Mouse (Mus musculus) embryonic facial prominence, embryonic 14.5 days (tissue): ENCODE data around the gene Kmo. TPM values are rescaled to one million over a fixed set of nuclear protein-coding genes. Genes with fewer than 3 reads are reported as not detected.

Experiments
- ATAC-seq: fragments of 200-750 bp; cut with Nextera tagmentation; 2 replicates; pipeline ENCODE4 v1.8.0; 2017; ENCODE audit warnings: low read depth, moderate number of reproducible peaks, moderate TSS enrichment
- DNase-seq: peaks from one replicate; pipeline ENCODE4 v3.0.0-alpha.2; 2015; ENCODE audit warnings: low spot score
- H3K27ac ChIP-seq: fragments of 300-500 bp; sonication (generic); replicated peaks from 2 replicates; pipeline ENCODE4 v1.5.1; 2014; ENCODE audit warnings: low read depth, mild to moderate bottlenecking, low read length, moderate library complexity
- H3K27me3 ChIP-seq: fragments of 300-500 bp; sonication (generic); replicated peaks from 2 replicates; pipeline ENCODE4 v1.6.1; 2014; ENCODE audit warnings: low read length; ENCODE audit not compliant: control insufficient read depth, insufficient read depth
- H3K36me3 ChIP-seq: fragments of 300-500 bp; sonication (generic); 2 replicates; pipeline ENCODE4 v1.6.1; 2014; ENCODE audit warnings: low read length, mixed read lengths; ENCODE audit not compliant: control insufficient read depth, insufficient read depth
- H3K4me1 ChIP-seq: fragments of 300-500 bp; sonication (generic); 2 replicates; pipeline ENCODE4 v1.6.1; 2014; ENCODE audit warnings: antibody characterized with exemption, low read length; ENCODE audit not compliant: control insufficient read depth, insufficient read depth
- H3K4me2 ChIP-seq: fragments of 300-500 bp; sonication (generic); 2 replicates; pipeline ENCODE4 v1.6.1; 2014; ENCODE audit warnings: low read depth, mild to moderate bottlenecking, low read length, moderate library complexity, mixed read lengths
- H3K4me3 ChIP-seq: fragments of 300-500 bp; sonication (generic); 2 replicates; pipeline ENCODE4 v1.5.1; 2014; ENCODE audit warnings: low read depth, mild to moderate bottlenecking, low read length
- H3K9ac ChIP-seq: fragments of 300-500 bp; sonication (generic); 2 replicates; pipeline ENCODE4 v1.6.1; 2014; ENCODE audit warnings: low read depth, mild to moderate bottlenecking, low read length, moderate library complexity, mixed read lengths
- H3K9me3 ChIP-seq: fragments of 300-500 bp; sonication (generic); 2 replicates; pipeline ENCODE4 v1.6.1; 2016; ENCODE audit warnings: low read length; ENCODE audit not compliant: control insufficient read depth
- WGBS: fragments of 180-500 bp; shearing (Covaris S2); extraction: QIAGEN DNeasy Blood & Tissue Kit; methylation state at CpG from one replicate; pipeline ENCODE4 v1.1.7; 2014; 5-methylcytosine and 5-hydroxymethylcytosine counted together
- polyA plus RNA-seq: library from polyadenylated mRNA; unstranded; fragments of >200 nt; fragmentation: Nextera tagmentation; extraction: Ambion mirVana; gene quantifications from 2 replicates; pipeline ENCODE4 v1.2.1, GENCODE M21; 2014

The Kmo gene
- polyA plus RNA-seq, 1 experiment from 2014 or later = 0.19 TPM

- no peak; the same call in 1 of the 2 replicates for ATAC-seq
- peak overlapping the region; percentile 2; the same call in 1 of the 2 replicates for H3K9ac ChIP-seq
- peak overlapping the region; percentile 92 for H3K4me2 ChIP-seq
- 0 out of 2 replicates have a peak, but pooled peaks cover 8% of the 10 kb centered on the region for H3K4me1 ChIP-seq
- H3K9me3 ChIP-seq = no peaks in the 10 kb centered on the region
- no peaks in the 10 kb centered on the region for H3K27me3 ChIP-seq
- H3K36me3 ChIP-seq = no peaks in the 10 kb centered on the region
- no peak overlapping the region for H3K27ac ChIP-seq
- 39% methylated on average over 12 of the region's 12 CpGs for WGBS
- H3K4me3 ChIP-seq = peak overlapping the region; percentile 62
- no peak for DNase-seq
These were observed 73.3 kb downstream of the Kmo start for GRCm38 (mm10) chr1:175693429-175693960.

DNA sequence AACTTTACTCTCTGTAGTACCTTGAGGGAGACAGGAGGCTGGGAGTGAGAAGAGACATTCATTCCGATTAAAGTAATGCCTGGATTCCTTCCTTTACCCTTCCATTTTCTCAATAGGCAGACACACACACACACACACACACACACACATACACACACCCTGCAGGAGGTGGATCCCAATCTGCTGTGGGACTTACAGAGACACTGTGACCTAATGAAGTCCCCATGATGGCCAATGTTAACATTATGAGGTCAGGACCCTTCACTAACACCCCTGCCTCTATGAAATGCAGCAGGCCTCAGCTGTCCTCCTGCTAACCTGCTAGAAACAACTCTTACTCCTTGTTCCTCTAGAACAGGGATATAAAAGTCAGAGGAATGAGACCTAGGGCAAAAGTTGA lies 78.1 kb downstream of the Kmo start, which contains the start of gene Wdr64:
Gene Wdr64 (plus strand): TSS at position 301 of the 400 bp plus-strand sequence.
- Histone ChIP-seq H3K4me2 (no peak within 1 kb of the TSS), H3K9ac (no peak within 1 kb of the TSS), H3K4me3 (no peak within 1 kb of the TSS), H3K27me3 (no peaks in the 10 kb centered on the region), H3K27ac (no peak within 1 kb of the TSS; the same call in 1 of the 2 replicates), H3K4me1 (no peaks in the 10 kb centered on the region), H3K36me3 (no peaks in the 10 kb centered on the region), H3K9me3 (no peaks in the 10 kb centered on the region)
- WGBS = 79% methylated on average over 1 of the region's 1 CpGs
- ATAC-seq (no peak), DNase-seq (no peak)

GRCm38 (mm10) chr1:175699375-175699774 lies 79.2 kb downstream of the Kmo start:
- 57% methylated on average over 3 of the region's 3 CpGs for WGBS
- ATAC-seq (no peak), DNase-seq (no peak)
- Histone ChIP-seq H3K9ac (no peak overlapping the region), H3K27ac (no peak overlapping the region; the same call in 1 of the 2 replicates), H3K4me2 (no peak overlapping the region), H3K4me3 (no peak overlapping the region), H3K9me3 (no peaks in the 10 kb centered on the region), H3K36me3 (no peaks in the 10 kb centered on the region), H3K4me1 (no peaks in the 10 kb centered on the region), H3K27me3 (no peaks in the 10 kb centered on the region)

DNA sequence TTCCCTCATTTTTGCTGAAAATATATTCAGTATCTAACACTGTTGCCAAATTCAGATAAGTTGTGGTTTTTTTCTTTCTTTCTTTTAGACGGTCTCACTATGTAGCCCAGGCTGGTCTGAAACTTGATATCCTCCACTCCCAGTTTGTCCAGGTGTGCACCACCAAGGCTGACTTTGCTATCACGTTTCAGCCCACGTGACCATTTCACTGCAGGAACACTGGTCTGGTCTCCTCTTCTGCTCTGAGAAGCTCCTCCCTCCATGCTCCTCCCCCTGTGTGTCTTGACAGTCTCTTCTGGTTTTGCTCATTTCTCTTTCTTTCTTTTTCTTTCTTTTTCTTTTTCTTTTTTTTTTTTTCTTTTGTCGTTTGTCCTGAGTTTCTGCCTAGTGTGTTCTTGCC lies 79.6 kb downstream of the Kmo start:
- H3K36me3 ChIP-seq = no peaks in the 10 kb centered on the region
- DNase-seq (peak; percentile 31), ATAC-seq (peak; percentile 63; the same call in 1 of the 2 replicates)
- no peak overlapping the region for H3K27ac ChIP-seq
- WGBS = 25% methylated on average over 4 of the region's 4 CpGs
- H3K27me3 ChIP-seq = no peaks in the 10 kb centered on the region
- H3K9me3 ChIP-seq = no peaks in the 10 kb centered on the region
- no peaks in the 10 kb centered on the region for H3K4me1 ChIP-seq
- no peak overlapping the region for H3K4me2 ChIP-seq
- no peak overlapping the region for H3K4me3 ChIP-seq
- no peak overlapping the region for H3K9ac ChIP-seq

- Histone ChIP-seq H3K27ac (no peak overlapping the region), H3K9me3 (no peaks in the 10 kb centered on the region), H3K9ac (no peak overlapping the region), H3K36me3 (no peaks in the 10 kb centered on the region), H3K4me3 (no peak overlapping the region), H3K4me2 (no peak overlapping the region), H3K27me3 (no peaks in the 10 kb centered on the region), H3K4me1 (no peaks in the 10 kb centered on the region)
- DNase-seq (no peak), ATAC-seq (no peak)
- WGBS = 80% methylated on average over 4 of the region's 4 CpGs
These were observed 81.0 kb downstream of the Kmo start for GRCm38 (mm10) chr1:175701145-175701544.

- DNase-seq (no peak), ATAC-seq (no peak)
- 64% methylated on average over 5 of the region's 5 CpGs for WGBS
- Histone ChIP-seq H3K27ac (no peak overlapping the region), H3K36me3 (no peaks in the 10 kb centered on the region), H3K4me3 (no peak overlapping the region), H3K9ac (no peak overlapping the region), H3K4me2 (no peak overlapping the region), H3K9me3 (no peaks in the 10 kb centered on the region), H3K4me1 (no peaks in the 10 kb centered on the region), H3K27me3 (no peaks in the 10 kb centered on the region)
These were observed 87.4 kb downstream of the Kmo start for GRCm38 (mm10) chr1:175707599-175707998.

- ATAC-seq (no peak), DNase-seq (no peak)
- Histone ChIP-seq H3K4me2 (no peak overlapping the region), H3K4me1 (no peaks in the 10 kb centered on the region), H3K27me3 (no peaks in the 10 kb centered on the region), H3K36me3 (no peaks in the 10 kb centered on the region), H3K4me3 (no peak overlapping the region), H3K9me3 (no peaks in the 10 kb centered on the region), H3K9ac (no peak overlapping the region), H3K27ac (no peak overlapping the region)
These were observed 87.8 kb downstream of the Kmo start for GRCm38 (mm10) chr1:175708013-175708412.

Other genes starting within 250 kb of the Kmo start
- 2.3 and 2.9 TPM in 2 replicates for gene Rgs7, start 127.9 kb upstream of the Kmo start, polyA plus RNA-seq
- 122 and 123 TPM in 2 replicates for gene Fh1, start 5.3 kb downstream of the Kmo start, polyA plus RNA-seq
- gene Opn3, start 72.4 kb downstream of the Kmo start, polyA plus RNA-seq = 5.2 TPM in 2 replicates
- 2.3 and 3.0 TPM in 2 replicates for gene Chml, start 72.5 kb downstream of the Kmo start, polyA plus RNA-seq
- gene Wdr64, start 78.2 kb downstream of the Kmo start, polyA plus RNA-seq = not detected in 2 replicates